Mouse (Mus musculus): ENCODE results near the gene Nfix. TPM values are rescaled to one million over a fixed set of nuclear protein-coding genes. Genes with fewer than 3 reads are reported as not detected.
A peak's percentile ranks its signal among the peaks of the same experiment; 100 is the strongest.

Nfix gene
- polyA plus RNA-seq, 1 experiment from 2014 or later = 48.0 TPM

- Histone ChIP-seq H3K36me3 (peaks cover 22% of the 10 kb centered on the region), H3K9ac (peak overlapping the region; percentile 48; the same call in 1 of the 2 replicates), H3K4me2 (replicated peaks) (no peak overlapping the region), H3K27ac (0 out of 2 replicates have a peak overlapping the region, but pooled peaks have one; percentile 44), H3K4me3 (no peak overlapping the region), H3K9me3 (no peaks in the 10 kb centered on the region), H3K4me1 (peaks cover 98% of the 10 kb centered on the region), H3K27me3 (0 out of 2 replicates have a peak, but pooled peaks cover 9% of the 10 kb centered on the region)
- ATAC-seq (ENCODE audit: low FRiP score, low read depth) = no peak
- WGBS = 79% methylated on average over 4 of the region's 4 CpGs
These were observed 63.6 kb downstream of the Nfix start for GRCm38 (mm10) chr8:84736521-84736920.

GRCm38 (mm10) chr8:84735597-84735996, 64.5 kb downstream of the Nfix start:
- Histone ChIP-seq H3K9ac (0 out of 2 replicates have a peak overlapping the region, but pooled peaks have one; percentile 48), H3K4me3 (no peak overlapping the region), H3K4me1 (peaks cover 98% of the 10 kb centered on the region), H3K9me3 (no peaks in the 10 kb centered on the region), H3K27me3 (0 out of 2 replicates have a peak, but pooled peaks cover 9% of the 10 kb centered on the region), H3K36me3 (peaks cover 28% of the 10 kb centered on the region), H3K4me2 (replicated peaks) (no peak overlapping the region), H3K27ac (no peak overlapping the region)
- ATAC-seq (ENCODE audit: low FRiP score, low read depth) = no peak
- WGBS = 34% methylated on average over 2 of the region's 2 CpGs

- no peak for ATAC-seq (ENCODE audit: low FRiP score, low read depth)
- Histone ChIP-seq H3K36me3 (peaks cover 36% of the 10 kb centered on the region), H3K4me1 (peaks cover 98% of the 10 kb centered on the region), H3K4me2 (replicated peaks) (no peak overlapping the region), H3K27ac (no peak overlapping the region), H3K9ac (no peak overlapping the region), H3K4me3 (no peak overlapping the region), H3K27me3 (0 out of 2 replicates have a peak, but pooled peaks cover 9% of the 10 kb centered on the region), H3K9me3 (no peaks in the 10 kb centered on the region)
- WGBS = 76% methylated on average over 2 of the region's 2 CpGs
These were observed 65.5 kb downstream of the Nfix start for GRCm38 (mm10) chr8:84734680-84735079.

DNA sequence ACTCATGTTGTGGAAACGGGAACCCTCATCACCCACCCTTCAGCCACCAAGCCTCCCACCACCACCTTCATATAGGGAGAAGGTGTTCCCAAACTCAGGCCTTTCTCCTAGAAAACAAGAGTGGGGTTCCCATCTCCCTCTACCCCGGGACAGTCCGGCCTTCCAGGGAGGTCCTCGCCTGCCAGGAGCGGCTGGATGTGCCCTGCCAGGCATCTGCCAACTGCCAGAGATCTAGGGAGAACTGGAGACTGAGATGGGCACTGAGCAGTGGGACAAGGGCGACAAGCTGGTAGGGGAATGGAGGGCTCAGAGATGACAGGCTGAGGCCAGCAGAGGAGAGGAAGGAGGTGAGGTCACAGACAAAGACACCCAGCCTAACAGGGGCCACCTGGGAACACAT, 66.2 kb downstream of the Nfix start:
- Histone ChIP-seq H3K9me3 (no peaks in the 10 kb centered on the region), H3K9ac (0 out of 2 replicates have a peak overlapping the region, but pooled peaks have one; percentile 43), H3K27ac (peak overlapping the region; percentile 15; the same call in 1 of the 2 replicates), H3K4me2 (replicated peaks) (no peak overlapping the region), H3K4me3 (no peak overlapping the region), H3K36me3 (peaks cover 36% of the 10 kb centered on the region), H3K27me3 (0 out of 2 replicates have a peak, but pooled peaks cover 9% of the 10 kb centered on the region), H3K4me1 (peaks cover 98% of the 10 kb centered on the region)
- no peak for ATAC-seq (ENCODE audit: low FRiP score, low read depth)
- WGBS = 92% methylated on average over 6 of the region's 6 CpGs

DNA sequence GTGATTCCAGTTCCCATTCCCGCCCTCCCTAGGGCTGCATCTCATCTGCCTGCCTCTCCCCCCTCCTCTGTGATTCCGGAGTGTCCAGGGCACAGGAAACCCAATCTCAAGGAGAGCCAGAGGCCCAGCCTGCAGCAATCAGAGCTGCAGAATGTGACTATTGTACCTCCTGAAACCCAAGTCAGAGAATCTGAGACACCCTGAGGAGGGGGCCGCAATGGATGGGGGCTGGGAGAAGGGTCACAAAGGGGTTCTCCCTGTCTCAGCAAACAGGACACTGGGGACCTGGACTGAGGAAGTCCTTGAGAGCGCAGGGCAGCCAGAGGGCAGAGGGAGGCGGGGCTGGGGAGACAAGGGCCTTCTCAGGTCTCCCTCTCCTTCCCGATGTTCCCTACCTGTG, 67.1 kb downstream of the Nfix start:
- 50% methylated on average over 6 of the region's 6 CpGs for WGBS
- Histone ChIP-seq H3K27ac (peak overlapping the region; percentile 52; the same call in 1 of the 2 replicates), H3K4me1 (peaks cover 98% of the 10 kb centered on the region), H3K27me3 (0 out of 2 replicates have a peak, but pooled peaks cover 9% of the 10 kb centered on the region), H3K9ac (peak overlapping the region; percentile 46; the same call in 1 of the 2 replicates), H3K9me3 (no peaks in the 10 kb centered on the region), H3K4me3 (no peak overlapping the region), H3K4me2 (replicated peaks) (no peak overlapping the region; the same call in 1 of the 2 replicates), H3K36me3 (peaks cover 42% of the 10 kb centered on the region)
- no peak for ATAC-seq (ENCODE audit: low FRiP score, low read depth)

- peak overlapping the region; percentile 52; the same call in 1 of the 2 replicates for H3K27ac ChIP-seq
- no peak overlapping the region for H3K9ac ChIP-seq
- ATAC-seq (ENCODE audit: low FRiP score, low read depth) = no peak
- no peaks in the 10 kb centered on the region for H3K9me3 ChIP-seq
- no peak overlapping the region for H3K4me2 ChIP-seq (replicated peaks)
- H3K4me1 ChIP-seq = peaks cover 98% of the 10 kb centered on the region
- H3K27me3 ChIP-seq = 0 out of 2 replicates have a peak, but pooled peaks cover 9% of the 10 kb centered on the region
- H3K4me3 ChIP-seq = no peak overlapping the region
- H3K36me3 ChIP-seq = peaks cover 46% of the 10 kb centered on the region
- 69% methylated on average over 5 of the region's 5 CpGs for WGBS
These were observed 67.6 kb downstream of the Nfix start for GRCm38 (mm10) chr8:84732545-84732944.

DNA sequence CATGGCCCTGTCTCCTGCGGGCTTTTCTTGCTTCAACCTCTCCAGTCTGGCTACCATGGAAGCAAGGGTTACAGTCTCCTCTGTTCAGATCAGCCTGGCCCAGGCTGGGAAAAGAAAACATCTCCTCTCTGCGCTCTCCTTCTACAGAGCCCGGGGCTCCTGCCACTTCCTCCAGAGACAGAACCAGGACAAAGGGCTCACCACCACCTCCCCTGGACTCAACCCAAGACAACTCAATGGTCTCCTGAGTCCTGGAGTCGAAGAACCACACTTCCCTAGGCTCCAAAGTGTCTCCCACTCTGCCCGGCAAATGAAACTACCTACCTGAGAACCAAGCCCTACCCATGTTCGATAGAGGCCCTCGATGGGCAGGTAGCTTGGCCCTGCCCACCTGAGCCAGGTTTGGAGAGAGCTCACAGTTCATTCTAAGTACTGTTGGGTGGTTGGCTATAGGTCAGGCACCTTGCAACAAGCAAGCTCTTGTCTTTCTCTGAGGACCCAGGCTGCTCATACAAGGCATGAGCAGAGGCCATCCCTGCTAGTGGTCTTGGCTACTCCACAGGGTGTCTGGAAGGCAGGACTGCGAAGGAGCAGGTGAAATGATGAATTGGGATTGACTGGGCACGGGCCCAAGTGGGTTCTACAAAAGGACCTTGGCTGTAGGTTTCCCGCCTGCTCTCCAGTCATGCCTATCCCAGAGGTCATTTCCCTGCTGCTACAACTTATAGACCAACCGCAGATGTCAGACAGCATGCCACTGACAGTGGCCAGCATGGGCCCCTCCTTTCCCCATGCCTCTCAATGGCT, 68.6 kb downstream of the Nfix start:
- WGBS = 74% methylated on average over 11 of the region's 11 CpGs
- no peak for ATAC-seq (ENCODE audit: low FRiP score, low read depth)
- peak overlapping the region; percentile 52; the same call in 1 of the 2 replicates for H3K27ac ChIP-seq
- no peaks in the 10 kb centered on the region for H3K9me3 ChIP-seq
- H3K4me3 ChIP-seq = no peak overlapping the region
- H3K27me3 ChIP-seq = 0 out of 2 replicates have a peak, but pooled peaks cover 6% of the 10 kb centered on the region
- H3K4me1 ChIP-seq = peaks cover 99% of the 10 kb centered on the region
- H3K9ac ChIP-seq = peak overlapping the region; percentile 39; the same call in 1 of the 2 replicates
- no peak overlapping the region for H3K4me2 ChIP-seq (replicated peaks)
- peaks cover 56% of the 10 kb centered on the region for H3K36me3 ChIP-seq

- Histone ChIP-seq H3K36me3 (peaks cover 61% of the 10 kb centered on the region), H3K9me3 (no peaks in the 10 kb centered on the region), H3K4me2 (replicated peaks) (0 out of 2 replicates have a peak overlapping the region, but pooled peaks have one; percentile 2), H3K4me3 (no peak overlapping the region), H3K4me1 (peaks cover 99% of the 10 kb centered on the region), H3K9ac (peak overlapping the region; percentile 39; the same call in 1 of the 2 replicates), H3K27ac (peak overlapping the region; percentile 52; the same call in 1 of the 2 replicates), H3K27me3 (no peaks in the 10 kb centered on the region)
- ATAC-seq (ENCODE audit: low FRiP score, low read depth) = no peak
- 59% methylated on average over 9 of the region's 9 CpGs for WGBS
These were observed 69.4 kb downstream of the Nfix start for GRCm38 (mm10) chr8:84730541-84731370.

DNA sequence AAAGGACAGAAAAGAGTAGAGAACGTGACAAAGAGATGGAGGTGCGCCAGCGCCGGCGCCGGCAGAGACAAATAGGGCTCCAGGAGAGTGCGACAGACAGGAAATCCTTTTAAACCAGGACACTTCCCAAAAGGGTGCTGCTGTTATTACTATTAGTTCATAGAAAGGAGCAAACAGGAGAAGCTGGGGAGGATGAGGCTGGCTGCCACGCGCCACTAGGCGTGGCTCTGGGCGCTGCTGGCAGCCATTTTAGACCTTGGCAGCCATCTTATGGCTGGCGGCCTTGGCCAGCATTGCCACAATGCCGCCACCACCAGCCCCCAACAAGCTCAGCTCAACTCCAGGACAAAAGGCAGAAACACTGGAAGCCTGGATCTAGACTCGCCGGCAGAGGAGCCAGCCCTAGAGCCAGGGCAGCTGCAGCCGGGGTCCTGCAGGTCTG, 70.2 kb downstream of the Nfix start:
- ATAC-seq (ENCODE audit: low FRiP score, low read depth) = no peak
- H3K4me3 ChIP-seq = no peak overlapping the region
- no peaks in the 10 kb centered on the region for H3K9me3 ChIP-seq
- H3K36me3 ChIP-seq = peaks cover 65% of the 10 kb centered on the region
- peak overlapping the region; percentile 43; the same call in 1 of the 2 replicates for H3K9ac ChIP-seq
- peaks cover 100% of the 10 kb centered on the region for H3K4me1 ChIP-seq
- 93% methylated on average over 16 of the region's 16 CpGs for WGBS
- no peak overlapping the region for H3K4me2 ChIP-seq (replicated peaks)
- H3K27ac ChIP-seq = peak overlapping the region; percentile 39; the same call in 1 of the 2 replicates
- no peaks in the 10 kb centered on the region for H3K27me3 ChIP-seq

- H3K4me2 ChIP-seq (replicated peaks) = no peak overlapping the region
- H3K9me3 ChIP-seq = no peaks in the 10 kb centered on the region
- 70% methylated on average over 3 of the region's 3 CpGs for WGBS
- no peak for ATAC-seq (ENCODE audit: low FRiP score, low read depth)
- peaks cover 69% of the 10 kb centered on the region for H3K36me3 ChIP-seq
- no peak overlapping the region for H3K4me3 ChIP-seq
- H3K27ac ChIP-seq = peak overlapping the region; percentile 15; the same call in 1 of the 2 replicates
- H3K27me3 ChIP-seq = no peaks in the 10 kb centered on the region
- peaks cover 100% of the 10 kb centered on the region for H3K4me1 ChIP-seq
- H3K9ac ChIP-seq = no peak overlapping the region
These were observed 71.7 kb downstream of the Nfix start for GRCm38 (mm10) chr8:84728474-84728873.

DNA sequence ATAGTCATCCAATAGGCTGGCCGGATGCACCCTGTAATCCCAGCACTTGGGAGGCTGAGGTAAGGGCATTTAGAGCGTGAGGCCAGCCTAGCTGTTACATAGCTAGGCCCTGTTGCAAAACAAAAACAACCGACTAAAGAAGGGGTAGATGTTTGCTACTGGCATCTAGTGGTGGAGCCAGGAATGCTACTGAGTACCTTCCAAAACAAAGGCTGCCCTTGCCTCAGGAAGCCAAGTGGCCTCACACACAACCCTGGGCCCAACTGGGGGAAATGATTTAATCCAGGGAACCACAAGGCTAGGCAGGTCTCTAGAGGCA, 74.2 kb downstream of the Nfix start:
- Histone ChIP-seq H3K9me3 (no peaks in the 10 kb centered on the region), H3K4me1 (peaks cover 100% of the 10 kb centered on the region), H3K4me2 (replicated peaks) (peak overlapping the region; percentile 64; the same call in 1 of the 2 replicates), H3K27ac (peak overlapping the region; percentile 100), H3K4me3 (no peak overlapping the region), H3K36me3 (peaks cover 70% of the 10 kb centered on the region), H3K9ac (peak overlapping the region; percentile 64; the same call in 1 of the 2 replicates), H3K27me3 (no peaks in the 10 kb centered on the region)
- 12% methylated on average over 3 of the region's 3 CpGs for WGBS
- no peak for ATAC-seq (ENCODE audit: low FRiP score, low read depth)
